Mouse (Mus musculus) adrenal gland, adult (tissue): ENCODE data around the gene Ccdc149.

ENCODE experiments used
- DNase-seq, 2 experiments: peaks; one replicate each; pipeline ENCODE4 v3.0.0; 2022 to 2023; ENCODE audit warnings: low spot score in 1 of 2; ENCODE audit not compliant: inconsistent age in 2 of 2

The Ccdc149 gene

GRCm38 (mm10) chr5:52332120-52332519 is 139.2 kb downstream of the Ccdc149 start:
- no peak for DNase-seq
